In the genomic region with DNA sequence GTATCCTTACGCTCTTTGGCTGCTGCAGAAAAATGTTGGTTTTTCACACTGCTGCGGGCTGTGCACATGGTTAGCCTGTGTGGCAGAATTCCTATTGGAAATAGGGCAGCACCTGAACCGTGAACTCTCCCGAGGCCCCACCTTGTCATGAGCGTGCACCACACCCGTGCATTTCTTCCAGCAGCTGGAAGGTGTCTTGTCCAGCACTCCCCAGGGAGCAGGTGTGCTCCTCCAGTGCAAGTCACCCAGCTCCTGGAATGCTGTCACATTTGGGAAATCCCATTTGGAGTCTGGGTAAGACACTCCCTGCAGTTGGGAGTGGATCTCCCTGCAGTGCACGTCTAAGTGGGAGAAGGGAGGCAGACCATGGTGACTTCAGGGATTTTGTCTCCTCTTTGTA, we compare ENCODE assay signal across 16 mouse cellular contexts. TPM values are rescaled to one million over a fixed set of nuclear protein-coding genes. Genes with fewer than 3 reads are reported as not detected.
DNase-seq lines count a peak whose midpoint lies in the region; ATAC-seq and TF ChIP-seq lines count a peak whose summit lies in the region.
"Had no signal": no experiment of that assay in that cellular context is flagged by ENCODE, and none has a peak within 500 bp of the region (broad histone marks: within the 10 kb centered on the region; RNA-seq: fewer than 3 reads in every experiment).

No protein-coding gene starts in this region.

- H3K9me3 ChIP-seq in hindbrain, embryonic 10.5 days = no peaks in the 10 kb centered on the region
- H3K9me3 ChIP-seq in hindbrain, postnatal 0 days (ENCODE audit: low read length) = no peaks in the 10 kb centered on the region
- H3K9me3 ChIP-seq in megakaryocyte, embryonic 14.5 days = no peaks in the 10 kb centered on the region
- no peaks in the 10 kb centered on the region for H3K9me3 ChIP-seq in ES-E14 (ENCODE audit: control insufficient read depth, insufficient read depth, low read depth, low read length)
- H3K9me3 ChIP-seq in stomach, embryonic 14.5 days (ENCODE audit: control insufficient read depth, low read depth, low read length) = no peaks in the 10 kb centered on the region
- H3K9me3 ChIP-seq: heart, embryonic 10.5 days had no signal

- TF ChIP-seq CTCF in hindbrain, postnatal 0 days (IDR thresholded peaks at IDR 0.05; ENCODE audit: low read depth) = no peak

- no peaks in the 10 kb centered on the region for H3K27me3 ChIP-seq in hindbrain, embryonic 10.5 days (ENCODE audit: insufficient read depth, poor library complexity, severe bottlenecking)
- H3K27me3 ChIP-seq in hindbrain, postnatal 0 days (ENCODE audit: insufficient read depth, low read length) = no peaks in the 10 kb centered on the region
- H3K27me3 ChIP-seq in megakaryocyte, embryonic 14.5 days (replicated peaks) = no peaks in the 10 kb centered on the region
- no peaks in the 10 kb centered on the region for H3K27me3 ChIP-seq in stomach, embryonic 14.5 days (ENCODE audit: control insufficient read depth, insufficient read depth, low read length)

- H3K4me3 ChIP-seq in hindbrain, embryonic 10.5 days = no peak overlapping the region
- no peak overlapping the region for H3K4me3 ChIP-seq in hindbrain, postnatal 0 days (ENCODE audit: low read length)
- peak overlapping the region; percentile 20 for H3K4me3 ChIP-seq in megakaryocyte, embryonic 14.5 days (replicated peaks)
- no peak overlapping the region for H3K4me3 ChIP-seq in ES-E14 (ENCODE audit: insufficient read depth in 1 of 2, low read depth in 1 of 2, low read length in 2 of 2, poor library complexity in 1 of 2, severe bottlenecking in 1 of 2)
- H3K4me3 ChIP-seq in stomach, embryonic 14.5 days (ENCODE audit: low read depth, low read length) = no peak overlapping the region
- H3K4me3 ChIP-seq: heart, embryonic 10.5 days; left cerebral cortex, adult 2 months had no signal

- no peak for DNase-seq in hindbrain, embryonic 10.5 days (ENCODE audit: low spot score)
- no peak for DNase-seq in hindbrain, postnatal 0 days (ENCODE audit: low spot score)
- no peak for DNase-seq in ES-E14 (ENCODE audit: low read depth, low spot score)
- no peak for DNase-seq in natural killer cell, adult 2 months (ENCODE audit: low spot score in 2 of 2)
- DNase-seq: adrenal gland, postnatal 25 days; cerebellum, adult 8-10 months; embryo, embryonic 11 days; gastrocnemius, postnatal 25 days; heart, postnatal 4 days; lung, postnatal 4 days had no signal

- peaks cover 97% of the 10 kb centered on the region for H3K4me1 ChIP-seq in hindbrain, embryonic 10.5 days (replicated peaks)
- H3K4me1 ChIP-seq in hindbrain, postnatal 0 days (ENCODE audit: insufficient read depth, low read length) = peaks cover 26% of the 10 kb centered on the region
- peaks cover 82% of the 10 kb centered on the region for H3K4me1 ChIP-seq in megakaryocyte, embryonic 14.5 days
- H3K4me1 ChIP-seq in ES-E14 (ENCODE audit: control insufficient read depth in 2 of 2, insufficient read depth in 2 of 2, low read length in 2 of 2, poor library complexity in 1 of 2) = peaks cover 28 to 50% of the 10 kb centered on the region in 2 experiments
- peaks cover 34% of the 10 kb centered on the region for H3K4me1 ChIP-seq in stomach, embryonic 14.5 days (ENCODE audit: control insufficient read depth, insufficient read depth, low read length)

- H3K9ac ChIP-seq in hindbrain, postnatal 0 days (replicated peaks; ENCODE audit: low read length) = no peak overlapping the region
- no peak overlapping the region; the same call in 1 of the 2 replicates for H3K9ac ChIP-seq in ES-E14 (ENCODE audit: insufficient read depth, low read depth, low read length, poor library complexity, severe bottlenecking)
- H3K9ac ChIP-seq in stomach, embryonic 14.5 days (replicated peaks; ENCODE audit: low read depth, low read length) = no peak overlapping the region
- H3K9ac ChIP-seq: liver, embryonic 14.5 days had no signal

- in situ Hi-C loops in ES-E14 (cut with MboI; ENCODE audit: low sequenced_read_pairs in 2 of 2, unreplicated experiment in 2 of 2) = no loop called here

- WGBS in hindbrain, embryonic 10.5 days = 72% methylated on average over 7 of the region's 7 CpGs
- 63% methylated on average over 7 of the region's 7 CpGs for WGBS in hindbrain, postnatal 0 days
- WGBS in stomach, embryonic 14.5 days = 45% methylated on average over 7 of the region's 7 CpGs

- H3K27ac ChIP-seq in hindbrain, embryonic 10.5 days = 0 out of 2 replicates have a peak overlapping the region, but pooled peaks have one; percentile 23
- H3K27ac ChIP-seq in hindbrain, postnatal 0 days = no peak overlapping the region
- H3K27ac ChIP-seq in ES-E14 (ENCODE audit: insufficient read depth, low read depth, low read length, poor library complexity, severe bottlenecking) = peak overlapping the region; percentile 32; the same call in 1 of the 2 replicates
- H3K27ac ChIP-seq in stomach, embryonic 14.5 days (ENCODE audit: low read length) = peak overlapping the region; percentile 34; the same call in 1 of the 2 replicates
- H3K27ac ChIP-seq: liver, embryonic 14.5 days had no signal

- H3K36me3 ChIP-seq in hindbrain, embryonic 10.5 days = peaks cover 40% of the 10 kb centered on the region
- no peaks in the 10 kb centered on the region for H3K36me3 ChIP-seq in hindbrain, postnatal 0 days (ENCODE audit: insufficient read depth, low read length)
- H3K36me3 ChIP-seq in megakaryocyte, embryonic 14.5 days (replicated peaks; ENCODE audit: low read length) = peaks cover 20% of the 10 kb centered on the region
- peaks cover 5% of the 10 kb centered on the region; the same call in 1 of the 2 replicates for H3K36me3 ChIP-seq in ES-E14 (ENCODE audit: control insufficient read depth, insufficient read depth, low read length, poor library complexity, severe bottlenecking)
- H3K36me3 ChIP-seq in stomach, embryonic 14.5 days (ENCODE audit: control insufficient read depth, insufficient read depth, low read length) = peaks cover 4% of the 10 kb centered on the region; the same call in 1 of the 2 replicates
- H3K36me3 ChIP-seq: heart, embryonic 10.5 days had no signal

- H3K4me2 ChIP-seq in hindbrain, postnatal 0 days (ENCODE audit: low read depth, low read length) = no peak overlapping the region
- no peak overlapping the region for H3K4me2 ChIP-seq in stomach, embryonic 14.5 days (replicated peaks; ENCODE audit: low read depth, low read length)

- ATAC-seq in hindbrain, postnatal 0 days = no peak
- ATAC-seq in megakaryocyte, adult 5-6 weeks (ENCODE audit: poor library complexity, severe bottlenecking) = no peak
- ATAC-seq in stomach, embryonic 14.5 days (ENCODE audit: insufficient number of reproducible peaks, insufficient read depth, low FRiP score, low read depth) = no peak

TF ChIP-seq in ES-E14, 5 proteins besides CTCF, POLR2A, EP300 and RAD21:
- no peak for TF ChIP-seq ZNF384 (IDR thresholded peaks at IDR 0.05; ENCODE audit: low read depth, low read length)
- TF ChIP-seq CHD2 (IDR thresholded peaks at IDR 0.05; ENCODE audit: low read depth, low read length) = no peak
- no peak for TF ChIP-seq ZC3H11A (IDR thresholded peaks at IDR 0.05; ENCODE audit: borderline replicate concordance, low read depth, low read length)
- TF ChIP-seq HCFC1 (IDR thresholded peaks at IDR 0.05; ENCODE audit: borderline replicate concordance, insufficient read depth, low read length) = no peak
- TF ChIP-seq MAFK (IDR thresholded peaks at IDR 0.05; ENCODE audit: insufficient read depth, low read depth, low read length) = no peak

RNA-seq across cellular contexts. Expression of gene Ssbp3, which starts 38.0 kb away (rescaled TPM):
- 140 and 180 TPM in 2 replicates for polyA plus RNA-seq in hindbrain, embryonic 10.5 days (2016; fragmentation: Nextera tagmentation; extraction: Ambion mirVana)
- 155 and 156 TPM in 2 replicates for total RNA-seq in hindbrain, postnatal 0 days (2014; rRNA removed)
- polyA plus RNA-seq in hindbrain, postnatal 0 days (2015; fragmentation: Nextera tagmentation; extraction: Ambion mirVana) = 102 and 108 TPM in 2 replicates
- polyA plus RNA-seq in megakaryocyte, embryonic 14.5 days (2012; ENCODE audit: insufficient read depth, low replicate concordance) = 179 and 200 TPM in 2 replicates
- total RNA-seq in megakaryocyte, adult 5-6 weeks (2015) = 26.2 and 27.6 TPM in 2 replicates
- total RNA-seq in megakaryocyte, adult 5-6 weeks (2017) = 21.6 and 23.9 TPM in 2 replicates
- total RNA-seq in ES-E14 (2012; rRNA removed) = 42.3 and 42.6 TPM in 2 replicates
- polyA plus RNA-seq in stomach, embryonic 14.5 days (2014; fragmentation: Nextera tagmentation; extraction: Ambion mirVana) = 79.9 and 83.9 TPM in 2 replicates
